Mouse (Mus musculus) Patski (cell line): ENCODE measurements around the gene Mical3. TPM values are rescaled to one million over a fixed set of nuclear protein-coding genes. Genes with fewer than 3 reads are reported as not detected.

ENCODE experiments used
- ATAC-seq: fragments of 100-300 bp; one replicate; pipeline ENCODE4 v1.8.0; 2021
- CTCF ChIA-PET: fragments of 350-600 bp; sonication (Branson Sonifier 250); formaldehyde crosslinking; loops from one replicate; lab custom pipeline; 2022; ENCODE audit warnings: inconsistent platforms; lab: Charles Lee
- POLR2A ChIA-PET: fragments of 350-600 bp; sonication (Branson Sonifier 250); formaldehyde crosslinking; loops from one replicate; lab custom pipeline; 2022; ENCODE audit warnings: antibody characterized with exemption, inconsistent platforms; lab: Charles Lee
- DNase-seq: peaks from one replicate; pipeline ENCODE4 v3.0.0-alpha.2; 2011; ENCODE audit warnings: low read depth, low spot score
- H3K27me3 ChIP-seq: fragments of 371-371 bp; one replicate; pipeline ENCODE4 v1.5.1; 2021
- CTCF ChIP-seq: fragments of 100-300 bp; IDR thresholded peaks from one replicate; pipeline ENCODE4 v1.5.1; 2021
- in situ Hi-C: fragments of 300-500 bp; cut with MboI; formaldehyde crosslinking; loops from 3 replicates; pipeline ENCODE4 v1.11.1; 2018; ENCODE audit warnings: low pct_unique_long_range_greater_than_20kb, mixed read lengths
- polyA plus RNA-seq: library from polyadenylated mRNA; unstranded; gene quantifications from one replicate; pipeline ENCODE4 v1.2.3, GENCODE M21; 2021

Gene Mical3
- polyA plus RNA-seq, 1 experiment from 2014 or later = 47.3 TPM

GRCm38 (mm10) chr6:121096390-121096789, 34.4 kb downstream of the Mical3 start:
- no peak for ATAC-seq
- POLR2A ChIA-PET = no interaction called here
- in situ Hi-C loops = no loop called here

DNA sequence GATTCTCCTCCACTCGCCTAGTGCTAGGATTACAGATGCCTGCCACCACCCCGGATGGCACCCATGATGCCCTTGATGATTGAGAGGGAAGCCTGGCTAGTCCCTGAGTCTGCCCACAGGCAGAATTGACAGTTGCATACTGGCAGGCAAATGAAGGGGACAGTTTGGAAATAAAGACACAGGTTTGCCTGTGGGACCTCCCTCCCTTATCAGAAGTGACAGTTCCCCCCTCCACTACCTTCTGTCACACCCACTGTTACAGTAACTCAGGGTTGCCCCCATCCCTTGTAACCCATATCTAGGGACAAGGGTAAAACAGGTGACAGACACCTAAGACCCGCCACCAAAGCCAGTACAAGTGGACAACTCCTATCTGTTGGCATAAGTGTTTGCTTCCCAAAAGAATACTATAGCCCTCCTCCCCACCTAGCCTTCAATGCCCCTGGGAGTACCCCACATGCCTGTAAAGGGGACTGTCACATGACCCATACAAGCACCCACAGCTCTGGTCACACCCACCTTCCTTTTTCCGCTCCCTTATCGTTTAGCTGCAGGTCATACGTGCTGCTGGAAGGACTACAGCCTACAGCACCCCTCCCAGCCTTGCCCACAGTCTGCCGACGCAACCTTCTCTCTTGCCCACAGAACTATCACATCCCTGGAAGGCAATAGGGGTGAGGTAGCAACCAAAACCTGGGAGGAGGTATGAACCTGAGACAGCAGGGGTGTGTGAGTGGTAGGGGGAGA, 37.0 kb downstream of the Mical3 start:
- no peak for TF ChIP-seq CTCF
- ATAC-seq (no peak), DNase-seq (no peak)
- no peaks in the 10 kb centered on the region for H3K27me3 ChIP-seq
- in situ Hi-C loops = no loop called here
- ChIA-PET CTCF (interaction anchor here (1.1 kb wide), 1 partner anchor 53 kb away, joined by 3 read pairs; no protein-coding TSS in a partner anchor), POLR2A (interaction anchor here (0.5 to 0.9 kb wide), 2 partner anchors 14 to 51 kb away, joined by 3 read pairs; no protein-coding TSS in a partner anchor)

More at GRCm38 (mm10) chr6:121096390-121096789, 34.4 kb downstream of the Mical3 start:
- DNase-seq = no peak
- no peak for TF ChIP-seq CTCF
- CTCF ChIA-PET = no interaction called here
- H3K27me3 ChIP-seq = no peaks in the 10 kb centered on the region

DNA sequence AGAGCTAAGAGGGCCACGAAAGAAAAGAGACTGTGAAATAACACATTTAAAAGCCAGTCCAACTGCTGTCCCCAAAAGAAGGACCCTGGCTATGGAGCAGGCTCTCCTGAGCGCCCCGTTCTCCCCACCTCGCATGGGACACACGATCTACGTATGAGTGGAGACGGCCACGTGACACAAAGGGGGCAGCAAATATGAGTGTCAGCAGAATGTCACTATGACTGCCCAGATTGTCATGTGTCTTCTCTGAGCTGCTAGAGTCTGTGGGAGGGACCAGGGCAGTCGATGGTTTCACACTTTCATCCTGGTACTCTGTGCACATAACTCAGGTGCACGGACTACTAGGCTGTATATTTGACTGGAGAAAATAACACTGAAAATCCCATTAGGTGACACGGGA, 40.0 kb downstream of the Mical3 start:
- in situ Hi-C loops = no loop called here
- ATAC-seq (no peak), DNase-seq (no peak)
- no peak for TF ChIP-seq CTCF
- ChIA-PET POLR2A (no interaction called here), CTCF (interaction anchor here (0.9 kb wide), 1 partner anchor 9 kb away, joined by 4 read pairs; no protein-coding TSS in a partner anchor)
- H3K27me3 ChIP-seq = no peaks in the 10 kb centered on the region

- in situ Hi-C loops = no loop called here
- no peak for TF ChIP-seq CTCF
- POLR2A ChIA-PET = interaction anchor here (1.1 kb wide), 1 partner anchor 12 kb away, joined by 4 read pairs; no protein-coding TSS in a partner anchor
- DNase-seq = no peak
- peak; percentile 96 for ATAC-seq
- CTCF ChIA-PET = no interaction called here
- H3K27me3 ChIP-seq = no peaks in the 10 kb centered on the region
Observed at GRCm38 (mm10) chr6:121087586-121088245, 43.1 kb downstream of the Mical3 start.

GRCm38 (mm10) chr6:121087127-121087526, 43.7 kb downstream of the Mical3 start:
- ATAC-seq (no peak), DNase-seq (no peak)
- ChIA-PET POLR2A (interaction anchor here (1.1 kb wide), 1 partner anchor 13 kb away, joined by 4 read pairs; no protein-coding TSS in a partner anchor), CTCF (interaction anchor here (0.9 kb wide), 1 partner anchor 15 kb away, joined by 3 read pairs; no protein-coding TSS in a partner anchor)
- no peaks in the 10 kb centered on the region for H3K27me3 ChIP-seq
- in situ Hi-C loops = no loop called here
- TF ChIP-seq CTCF = no peak

DNA sequence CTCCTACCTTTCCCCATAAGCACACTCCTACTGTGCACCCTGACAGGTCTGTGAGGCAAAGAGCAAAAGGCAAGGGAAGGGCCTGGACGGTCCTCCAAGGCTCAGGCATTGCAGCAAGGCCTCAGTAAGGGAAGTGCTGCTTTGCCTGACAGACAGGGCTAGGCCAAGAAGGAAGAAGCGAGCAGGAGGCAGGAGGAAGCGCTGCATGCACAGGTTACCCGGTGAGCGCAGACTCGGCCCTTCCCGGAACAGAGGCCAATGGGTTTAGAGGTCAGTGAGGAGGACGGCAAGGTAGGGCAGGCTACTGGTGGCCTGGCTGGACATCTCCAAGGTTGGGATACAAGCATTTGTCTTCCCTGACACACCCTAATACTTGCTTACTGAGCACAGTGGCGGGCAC, 44.6 kb downstream of the Mical3 start:
- H3K27me3 ChIP-seq = no peaks in the 10 kb centered on the region
- in situ Hi-C loops = no loop called here
- ChIA-PET CTCF (interaction anchor here (0.9 kb wide), 1 partner anchor 16 kb away, joined by 3 read pairs; no protein-coding TSS in a partner anchor), POLR2A (no interaction called here)
- TF ChIP-seq CTCF = no peak
- DNase-seq = no peak
- no peak for ATAC-seq

DNA sequence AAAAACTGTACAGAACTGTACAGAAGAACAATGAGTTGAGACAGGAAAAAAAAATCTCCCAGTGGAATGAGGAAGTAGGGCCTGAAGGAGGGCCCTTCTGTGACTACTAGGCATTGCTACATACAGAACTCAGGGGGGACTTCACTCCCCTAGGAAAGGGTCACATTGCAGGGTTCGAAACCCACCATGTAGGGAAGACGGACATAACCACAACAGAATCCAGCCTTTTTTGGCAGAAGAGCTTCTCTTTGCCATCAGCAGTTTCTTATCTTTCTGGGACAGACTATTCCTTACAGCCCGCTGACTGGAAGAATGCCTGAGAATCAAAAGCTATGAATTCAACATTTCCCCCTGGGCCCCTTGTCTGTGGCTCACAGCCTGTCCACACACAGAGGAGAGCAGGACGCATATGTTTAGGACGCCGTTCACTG, 46.7 kb downstream of the Mical3 start:
- TF ChIP-seq CTCF = no peak

DNA sequence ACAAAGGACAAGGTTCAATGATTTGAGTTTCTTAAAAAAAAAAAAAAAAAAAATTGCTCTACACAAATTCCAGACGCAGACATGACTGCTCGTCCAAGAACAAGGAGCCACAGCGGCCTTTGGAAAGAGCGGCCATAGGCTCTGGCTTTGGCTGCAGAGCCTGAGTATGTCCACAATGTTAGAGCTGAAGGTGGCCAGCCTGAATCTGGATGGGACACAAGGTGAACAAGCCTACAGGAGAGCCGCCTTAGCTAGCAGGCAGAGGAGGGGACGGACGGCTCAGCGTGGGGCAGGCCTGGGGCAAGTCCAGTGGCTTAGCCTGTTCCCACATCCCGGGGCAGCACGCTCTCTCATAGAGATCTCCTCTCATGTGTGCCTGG, 48.7 kb downstream of the Mical3 start:
- no peak for TF ChIP-seq CTCF
- POLR2A ChIA-PET = no interaction called here
- ATAC-seq (peak; percentile 37), DNase-seq (no peak)
- in situ Hi-C loops = no loop called here
- CTCF ChIA-PET = interaction anchor here (1.3 kb wide), 1 partner anchor 16 kb away, joined by 3 read pairs; no protein-coding TSS in a partner anchor
- H3K27me3 ChIP-seq = no peaks in the 10 kb centered on the region

More for the DNA sequence above, 46.7 kb downstream of the Mical3 start:
- CTCF ChIA-PET = interaction anchor here (1.0 to 1.4 kb wide), 2 partner anchors 23 to 34 kb away, joined by 3 read pairs; no protein-coding TSS in a partner anchor
- ATAC-seq (no peak), DNase-seq (no peak)
- in situ Hi-C loops = no loop called here
- POLR2A ChIA-PET = no interaction called here
- no peaks in the 10 kb centered on the region for H3K27me3 ChIP-seq

- no peaks in the 10 kb centered on the region for H3K27me3 ChIP-seq
- TF ChIP-seq CTCF = no peak
- in situ Hi-C loops = no loop called here
- CTCF ChIA-PET = interaction anchor here (1.3 kb wide), 1 partner anchor 15 kb away, joined by 3 read pairs; no protein-coding TSS in a partner anchor
- ATAC-seq (no peak), DNase-seq (no peak)
- POLR2A ChIA-PET = no interaction called here
Observed at GRCm38 (mm10) chr6:121081288-121082093, 49.3 kb downstream of the Mical3 start.

DNA sequence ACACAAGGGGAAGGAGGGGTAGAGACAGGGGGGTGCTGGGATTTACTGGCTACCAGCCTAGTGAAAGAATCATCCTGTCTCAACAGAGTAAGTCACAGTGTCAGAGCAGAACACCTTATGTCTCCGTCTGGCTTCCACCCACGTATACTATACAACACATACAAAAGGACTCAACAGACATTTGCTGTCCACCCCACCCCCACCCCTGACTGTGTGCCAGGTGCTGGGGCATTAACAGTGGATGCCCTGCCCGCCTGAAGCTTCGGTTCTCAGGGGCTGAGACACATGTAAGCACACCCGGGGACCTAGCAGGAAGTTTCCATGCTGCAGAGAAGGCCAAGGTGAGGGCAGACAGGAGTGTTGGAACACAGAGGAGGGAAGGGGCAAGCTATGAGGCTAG, 52.6 kb downstream of the Mical3 start:
- H3K27me3 ChIP-seq = no peaks in the 10 kb centered on the region
- no peak for TF ChIP-seq CTCF
- DNase-seq (no peak), ATAC-seq (no peak)
- ChIA-PET CTCF (interaction anchor here (0.7 to 1.3 kb wide), 3 partner anchors 9 to 1647 kb away, joined by 3 read pairs; no protein-coding TSS in a partner anchor), POLR2A (interaction anchor here (0.7 kb wide), 1 partner anchor 12 kb away, joined by 3 read pairs; no protein-coding TSS in a partner anchor)
- in situ Hi-C loops = no loop called here
